Mouse (Mus musculus): ENCODE measurements around the gene Specc1l.
A peak's percentile ranks its signal among the peaks of the same experiment; 100 is the strongest.

Gene Specc1l

DNA sequence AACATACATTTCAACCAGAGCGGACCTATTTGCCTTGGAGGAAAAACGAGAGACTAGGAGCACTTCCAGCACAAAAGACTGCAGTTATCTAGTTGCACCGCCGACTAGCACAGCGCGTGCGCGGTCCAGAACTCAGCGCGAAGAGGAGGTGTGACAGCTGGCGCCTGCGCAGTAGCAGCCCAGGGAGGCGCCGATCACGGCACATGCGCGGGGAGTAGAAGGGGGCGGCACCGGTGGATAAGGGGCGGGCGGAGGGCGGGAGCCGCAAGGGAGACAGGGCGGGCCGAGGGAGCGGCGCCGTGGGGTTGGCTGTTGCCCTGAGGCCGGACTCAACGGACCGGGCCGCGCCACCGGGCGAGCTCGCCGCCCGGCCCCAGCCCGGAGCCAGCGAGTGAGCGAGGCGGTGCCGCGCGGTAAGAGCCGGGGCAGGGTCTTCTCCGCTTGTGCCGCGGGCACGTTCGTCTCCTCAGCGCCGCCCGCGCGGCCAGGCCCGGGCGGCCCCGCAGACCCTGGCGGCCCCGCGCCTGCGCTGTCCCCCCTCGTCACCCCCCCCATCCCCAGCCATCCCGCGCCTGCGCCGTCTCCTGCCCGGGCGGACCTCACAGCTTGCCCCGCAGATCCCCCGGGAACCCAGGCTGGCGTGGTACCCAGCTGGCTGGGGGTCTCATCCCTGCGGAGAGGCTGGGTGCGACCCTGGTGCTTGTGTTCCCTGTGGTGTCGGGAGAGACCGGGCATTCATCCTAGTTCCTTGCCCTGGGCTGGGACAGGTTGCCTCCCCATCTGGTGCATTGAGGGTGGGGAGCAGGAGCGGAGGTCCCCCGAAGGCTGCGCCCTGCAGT is at the start of gene Specc1l:
Gene Specc1l (plus strand): TSS at position 267 of the 839 bp plus-strand sequence.
- DNase-seq, result peak; percentile 95 to 97

DNA sequence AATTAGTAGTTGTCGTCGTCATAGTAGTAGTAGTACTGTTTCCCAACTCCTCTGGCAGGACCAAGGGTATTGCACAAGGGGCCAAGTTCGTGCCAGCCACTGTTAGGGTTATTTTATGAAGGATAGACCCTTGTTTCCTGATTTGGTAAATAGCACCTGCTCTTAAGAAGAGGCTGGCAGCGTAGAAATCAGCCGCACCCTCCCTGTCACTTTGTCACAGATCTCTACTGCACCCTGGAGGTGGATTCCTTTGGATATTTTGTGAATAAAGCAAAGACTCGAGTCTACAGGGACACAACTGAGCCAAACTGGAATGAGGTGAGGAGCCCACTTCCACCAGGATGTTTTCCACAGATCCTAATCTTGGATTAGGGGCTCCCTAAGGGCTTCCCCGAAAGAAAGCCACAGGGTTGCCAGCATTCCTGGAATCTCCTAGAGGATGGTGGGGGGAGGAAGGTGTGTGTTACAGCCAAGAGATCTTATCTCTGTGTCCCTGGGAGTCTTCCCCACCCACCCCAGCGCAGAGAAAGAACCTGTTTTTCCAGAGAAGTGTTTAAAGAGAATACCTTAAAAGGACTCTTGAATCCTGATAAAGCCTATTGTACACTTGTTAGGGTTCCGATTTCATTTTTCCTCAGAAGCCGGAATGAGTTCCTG is 45.9 kb upstream of the Specc1l start:
- DNase-seq, result peak; percentile 81 to 86

DNA sequence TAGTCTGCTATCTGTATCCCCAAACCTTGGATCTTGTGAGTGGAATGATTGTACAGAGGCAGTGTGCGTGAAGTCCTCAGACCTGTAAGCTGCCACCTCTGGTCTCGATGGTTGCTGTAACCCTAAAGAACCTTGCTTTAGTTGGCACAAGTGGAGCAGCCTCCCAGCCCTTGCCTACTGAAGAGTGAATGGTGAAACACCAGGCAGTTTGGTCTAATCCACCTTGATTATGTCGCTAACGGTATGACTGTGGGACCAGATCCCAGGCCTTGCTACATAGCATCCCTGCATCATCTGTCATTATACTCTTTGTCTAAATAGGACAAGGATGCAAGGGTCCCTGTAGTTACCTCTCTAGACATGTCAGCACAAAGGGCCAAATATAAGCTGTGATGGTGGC is 45.3 kb upstream of the Specc1l start:
- DNase-seq, result no peak

DNA sequence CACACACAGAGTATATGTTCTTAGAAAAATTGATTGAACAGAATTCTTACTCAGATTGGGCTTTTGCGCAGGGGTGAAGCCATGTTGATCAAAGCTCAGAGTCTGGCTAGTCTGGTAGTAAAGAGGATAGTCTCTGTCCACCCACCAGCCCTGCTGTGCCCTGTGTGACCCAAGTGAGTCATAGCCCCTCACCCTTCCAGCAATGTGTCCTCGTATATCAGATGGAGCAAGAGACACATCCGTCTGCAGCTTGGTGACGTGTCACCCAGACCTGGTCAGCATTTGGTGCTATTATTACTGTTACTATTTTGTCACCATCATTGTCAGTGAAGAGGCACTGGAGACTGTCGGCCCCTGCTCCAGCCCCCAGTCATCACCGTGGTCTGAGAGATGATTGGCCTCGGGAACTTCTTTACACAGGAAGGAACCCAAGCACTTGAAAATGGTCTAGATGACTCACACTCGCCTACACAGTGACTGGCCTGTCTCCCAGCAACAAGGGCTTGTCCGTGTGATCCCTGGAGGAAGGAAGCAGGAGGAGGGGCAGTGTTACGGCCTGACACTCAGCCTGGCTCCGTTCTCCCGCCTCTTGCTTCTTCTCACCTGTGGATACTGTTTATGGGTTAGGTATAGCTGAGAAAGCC is 41.5 kb upstream of the Specc1l start:
- DNase-seq, result peak; percentile 73 to 83

DNA sequence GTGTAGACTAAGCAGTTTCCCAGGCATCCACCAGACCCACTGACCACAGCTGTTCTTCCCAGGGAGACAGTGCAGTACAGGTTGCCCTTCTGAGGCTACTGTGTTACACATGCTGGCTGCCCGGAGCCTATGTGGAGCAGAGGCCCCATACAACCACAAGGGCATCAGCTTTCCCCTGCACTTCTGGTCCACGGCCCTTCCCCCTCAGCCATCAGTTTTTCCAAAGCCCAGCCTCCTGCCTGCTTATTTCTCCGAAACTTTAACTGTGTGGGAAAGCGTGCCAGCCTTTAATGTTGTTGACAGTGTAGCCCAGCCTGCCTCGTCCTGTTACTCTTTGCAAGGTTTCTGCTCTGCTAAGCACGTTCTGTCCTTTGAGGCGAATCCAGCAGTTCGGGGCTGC is 38.8 kb upstream of the Specc1l start:
- no peak for DNase-seq

DNA sequence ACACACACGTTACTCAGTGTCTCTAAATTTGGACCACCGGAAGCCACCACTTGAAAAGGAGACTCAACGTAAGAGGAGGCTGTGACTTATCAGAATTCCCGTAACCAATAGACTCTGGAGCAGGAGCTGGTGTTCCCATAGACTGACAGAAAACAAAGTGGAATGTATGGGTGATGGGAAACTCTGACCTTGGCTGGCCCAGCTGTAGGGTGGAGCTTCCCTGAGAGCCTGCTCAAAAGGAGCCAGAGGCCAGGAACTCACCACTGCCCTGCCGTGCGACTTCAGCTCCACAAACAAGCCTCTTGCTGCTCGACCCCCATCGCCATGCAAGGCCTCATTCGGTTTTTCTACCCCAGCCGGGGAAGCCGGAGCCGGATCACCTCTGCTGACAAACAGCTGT is 38.2 kb upstream of the Specc1l start:
- peak; percentile 44 to 61 for DNase-seq

DNA sequence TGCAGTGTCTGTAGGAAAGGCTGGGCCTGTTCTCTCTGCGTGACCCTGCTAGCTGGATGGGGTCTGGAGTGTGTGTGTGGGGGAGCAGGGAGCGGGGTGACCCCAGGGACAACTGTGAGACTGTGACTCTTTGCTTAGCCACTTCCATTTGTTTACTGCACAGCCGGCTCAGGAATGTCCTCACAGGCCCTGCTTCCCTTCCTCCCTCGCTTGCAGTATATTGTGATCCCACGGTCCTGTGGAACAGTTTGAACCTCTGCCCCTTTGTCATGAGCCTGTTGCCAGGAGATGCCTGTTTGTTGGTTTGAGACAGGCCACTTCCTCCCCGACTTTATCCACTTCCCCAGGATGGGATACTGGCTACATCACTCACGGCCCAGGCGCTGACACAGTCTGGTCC is 35.4 kb upstream of the Specc1l start:
- peak; percentile 55 to 77 for DNase-seq

DNA sequence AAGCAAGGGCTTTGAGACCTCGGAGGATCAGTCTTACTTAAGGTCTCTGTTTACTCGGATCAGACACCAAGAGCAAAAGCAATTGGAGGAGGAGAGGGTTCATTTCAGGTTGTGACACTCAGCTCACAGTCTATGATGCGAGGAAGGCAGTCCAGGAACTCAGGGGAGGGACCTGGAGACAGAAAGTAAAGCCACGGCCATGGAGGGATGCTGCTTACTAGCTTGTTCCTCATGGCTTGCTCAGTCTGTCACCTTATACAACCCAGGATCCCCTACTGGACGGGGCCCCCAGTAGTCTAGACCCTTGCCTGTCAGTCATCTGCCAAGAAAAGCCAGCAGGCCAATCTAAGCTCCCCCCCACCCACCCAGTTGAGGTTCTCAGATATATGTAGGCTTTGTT is 33.0 kb upstream of the Specc1l start:
- DNase-seq, result no peak

DNA sequence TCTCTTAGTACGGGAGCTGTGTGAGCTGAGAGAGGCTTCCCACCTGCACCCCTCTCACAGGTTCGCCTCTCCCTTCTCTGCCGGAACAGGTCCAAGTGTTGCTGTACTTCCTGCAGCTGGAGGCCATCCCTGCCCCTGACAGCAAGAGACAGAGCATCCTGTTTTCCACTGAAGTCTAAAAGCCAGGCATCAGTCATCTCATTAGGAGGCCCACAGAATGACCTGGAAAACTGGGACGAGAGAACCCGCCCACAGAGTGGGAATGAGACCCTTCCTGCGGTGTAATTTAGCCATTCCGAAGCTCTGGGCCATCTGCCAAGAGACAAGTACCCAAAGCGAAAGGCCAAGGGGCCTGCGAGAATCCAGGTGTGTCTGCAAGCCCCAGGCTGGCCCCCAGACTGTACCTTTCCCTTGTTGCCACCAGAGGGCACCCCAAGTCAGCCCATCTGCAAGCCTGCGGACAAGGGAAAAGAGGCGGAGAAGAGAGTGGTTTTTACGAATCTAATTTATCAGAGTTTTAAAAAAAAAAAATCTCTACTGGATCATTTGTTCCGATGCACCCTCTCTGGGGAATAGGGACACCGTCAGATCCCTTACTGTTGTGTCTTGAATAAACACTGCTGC is 29.6 kb upstream of the Specc1l start:
- DNase-seq, result peak; percentile 75 to 79

DNA sequence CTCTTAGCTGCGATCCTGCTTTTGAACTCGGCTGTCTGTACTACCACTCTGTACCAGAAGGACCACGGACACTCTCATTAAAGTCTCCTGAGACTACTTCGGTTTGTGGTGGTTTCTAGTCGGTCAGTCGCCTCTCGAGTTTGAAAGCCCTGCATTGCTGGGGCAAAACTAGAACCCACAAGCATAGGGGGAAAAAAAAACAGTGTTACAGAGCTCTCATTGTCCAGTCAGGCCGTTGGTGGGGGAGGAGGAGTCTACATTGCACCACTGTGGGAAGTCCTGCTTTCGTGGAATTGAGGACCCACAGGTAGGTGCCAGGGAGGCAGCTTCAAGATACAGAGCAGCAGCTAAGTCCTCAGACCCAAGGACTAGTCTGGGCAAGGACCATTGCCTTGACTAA is 27.0 kb upstream of the Specc1l start:
- no peak for DNase-seq

DNA sequence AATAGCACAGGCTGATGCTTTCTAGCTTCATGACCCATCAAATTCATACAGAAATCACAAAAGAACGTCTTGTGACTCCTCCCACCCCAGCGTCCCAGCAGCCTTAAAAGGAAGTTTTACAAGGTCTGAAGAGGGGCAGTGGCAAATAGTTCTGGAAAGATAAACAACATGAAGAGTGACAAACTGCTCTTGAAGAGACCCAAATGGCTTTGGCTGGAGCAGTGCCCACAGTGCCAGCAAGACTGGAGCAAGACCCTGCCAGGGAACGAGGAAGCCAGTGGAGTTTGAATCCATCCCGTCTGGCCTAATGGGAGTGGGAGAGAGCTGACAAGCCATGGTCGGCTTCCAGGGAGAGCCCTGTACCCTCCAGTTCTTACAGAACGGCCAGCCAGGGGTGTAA is 25.3 kb upstream of the Specc1l start:
- peak; percentile 69 to 74 for DNase-seq

DNA sequence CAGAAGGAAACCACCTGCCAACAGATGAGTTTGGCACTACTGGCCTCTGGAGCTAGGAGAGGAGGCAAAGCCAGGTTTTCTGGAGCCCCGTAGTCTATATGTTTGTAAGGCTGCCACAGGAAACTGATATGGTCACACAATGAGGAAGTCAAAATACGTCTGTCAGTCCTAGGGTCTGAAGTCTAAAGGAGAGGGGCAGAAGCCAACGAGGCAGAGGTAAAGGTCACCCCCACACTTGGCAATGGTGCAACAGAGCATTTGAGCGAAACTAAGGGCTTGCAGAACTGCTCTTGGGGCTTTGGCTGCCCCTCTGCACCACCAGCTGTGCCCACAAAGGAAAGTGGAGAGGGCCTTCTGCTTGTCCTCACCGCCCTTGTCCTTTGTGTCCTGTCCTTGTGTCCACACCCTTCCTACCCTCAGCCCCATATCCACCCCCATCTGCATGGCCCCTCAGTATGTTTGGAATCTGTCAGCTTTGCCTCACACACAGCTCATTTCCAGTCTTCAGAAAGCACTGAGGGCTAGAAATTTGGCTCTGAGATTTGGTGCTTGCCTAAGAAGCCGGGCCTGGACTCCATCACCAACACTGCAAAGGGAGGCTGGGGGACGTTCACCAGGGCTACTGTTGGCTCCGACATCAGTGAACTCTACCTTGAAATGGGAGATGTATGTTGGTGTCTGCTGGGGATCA is 24.4 kb upstream of the Specc1l start:
- peak; percentile 51 to 69 for DNase-seq

DNA sequence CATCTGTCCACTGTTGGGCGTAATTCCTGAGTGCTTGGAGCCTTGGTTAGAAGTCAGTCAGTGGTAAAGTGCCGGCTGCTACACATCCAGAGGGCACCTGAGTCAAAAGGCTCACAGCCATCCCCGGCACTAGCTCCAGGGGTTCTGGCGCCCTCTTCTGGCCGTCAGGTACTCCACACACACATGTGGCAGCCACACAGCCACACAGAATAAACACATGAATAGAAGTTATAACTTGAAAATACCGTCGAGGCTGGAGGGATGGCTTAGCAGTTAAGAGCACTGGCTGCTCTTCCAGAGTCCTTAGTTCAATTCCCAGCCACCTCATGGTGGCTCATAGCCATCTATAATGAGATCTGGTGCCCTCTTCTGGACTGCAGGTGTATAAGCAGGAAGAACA is 20.2 kb upstream of the Specc1l start:
- no peak for DNase-seq

DNA sequence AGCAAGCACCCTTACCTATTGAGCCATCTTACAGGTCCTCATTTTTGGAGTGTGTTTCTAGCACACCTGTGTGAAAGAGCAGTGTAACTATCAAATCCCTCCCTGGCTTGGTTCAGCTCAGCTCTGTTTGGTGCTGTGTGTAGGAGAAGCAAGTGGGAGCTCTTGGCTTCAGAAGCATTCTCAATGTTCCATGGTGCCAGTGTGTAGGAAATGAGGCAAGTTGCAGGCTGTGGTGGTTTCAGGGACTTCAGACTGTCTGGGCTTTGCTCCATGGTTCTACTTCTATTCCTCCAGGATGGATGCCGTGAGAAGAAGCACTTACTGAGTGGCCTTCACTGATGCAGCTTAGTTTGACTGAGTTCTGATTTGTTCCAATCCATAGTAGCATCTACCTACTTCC is 14.1 kb upstream of the Specc1l start:
- no peak for DNase-seq

DNA sequence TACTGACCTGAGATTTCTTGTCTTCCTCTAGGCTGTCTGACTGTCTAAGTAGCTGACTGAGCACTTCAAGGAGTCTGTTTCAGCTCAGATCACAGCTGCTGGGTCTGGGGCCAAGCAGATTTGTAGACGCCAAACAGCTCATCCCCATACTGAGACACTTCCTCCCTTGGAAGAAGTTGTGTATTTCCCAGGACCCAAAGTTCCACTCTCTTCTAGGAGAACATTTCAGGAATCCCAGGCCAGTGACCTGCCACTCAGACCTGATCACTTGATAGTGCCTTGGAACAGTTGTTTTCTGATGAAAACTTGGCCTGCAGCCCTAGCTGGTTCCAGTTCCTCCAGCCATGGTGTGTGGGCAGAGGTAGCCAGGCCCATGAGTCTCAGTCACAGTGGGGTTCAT is 11.1 kb upstream of the Specc1l start:
- peak; percentile 58 to 67 for DNase-seq

DNA sequence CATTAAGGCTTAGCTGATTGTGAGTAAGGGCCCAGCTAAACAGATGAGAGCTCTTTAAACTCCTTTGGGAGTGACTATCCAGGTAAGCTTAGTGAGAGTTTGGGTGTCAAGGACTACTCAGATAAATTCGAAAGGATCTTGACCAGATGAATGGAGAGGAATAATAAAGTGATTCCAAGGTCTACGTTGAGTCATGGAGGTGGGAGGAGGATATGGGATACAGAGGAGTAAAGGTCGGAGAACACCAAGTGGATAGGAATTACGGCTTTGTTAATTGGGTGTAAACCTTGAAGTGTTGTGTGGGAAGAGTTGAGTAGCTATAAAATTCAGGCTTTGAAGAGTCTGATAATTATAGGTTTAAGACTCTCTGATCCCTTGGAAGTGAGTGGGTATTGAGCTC is 5.7 kb upstream of the Specc1l start:
- no peak for DNase-seq

DNA sequence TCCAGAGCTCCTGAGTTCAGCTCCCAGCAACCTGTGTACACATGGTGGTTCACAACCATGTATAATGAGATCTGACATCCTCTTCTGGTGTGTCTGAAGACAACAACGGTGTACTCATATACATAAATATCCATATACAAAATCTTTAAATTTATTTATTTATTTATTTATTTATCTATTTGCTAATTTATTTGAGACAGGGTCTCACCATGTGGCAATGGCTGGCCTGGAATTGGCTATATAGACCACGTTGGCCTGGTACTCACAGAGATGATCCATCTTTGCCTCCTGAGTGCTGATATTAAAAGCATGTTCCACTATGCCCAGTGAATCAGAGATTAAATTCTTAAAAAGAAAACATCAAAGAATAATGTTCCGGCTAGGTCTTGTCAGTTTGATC is 1.0 kb upstream of the Specc1l start:
- DNase-seq, result no peak

DNA sequence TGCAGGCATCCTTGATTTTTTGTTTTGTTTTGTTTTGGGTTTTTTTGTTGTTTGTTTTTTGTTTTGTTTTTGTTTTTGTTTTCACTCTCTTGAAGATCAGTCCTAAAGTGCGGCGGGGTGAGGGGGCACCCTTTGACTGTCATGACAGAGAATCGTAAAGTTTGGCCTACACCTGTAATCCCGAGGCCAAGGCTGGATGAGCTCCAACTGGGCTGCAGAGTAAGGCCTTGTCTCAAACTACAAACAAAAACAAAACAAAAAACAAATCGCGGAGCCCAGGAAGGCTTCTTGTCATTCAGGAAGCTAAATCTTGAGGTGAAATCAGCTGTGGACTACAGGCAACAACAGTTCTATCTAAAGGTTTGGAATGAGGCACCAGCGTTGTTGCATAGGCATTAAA is 1.1 kb downstream of the Specc1l start:
- peak in 1 of 2 experiments; percentile 29 for DNase-seq

DNA sequence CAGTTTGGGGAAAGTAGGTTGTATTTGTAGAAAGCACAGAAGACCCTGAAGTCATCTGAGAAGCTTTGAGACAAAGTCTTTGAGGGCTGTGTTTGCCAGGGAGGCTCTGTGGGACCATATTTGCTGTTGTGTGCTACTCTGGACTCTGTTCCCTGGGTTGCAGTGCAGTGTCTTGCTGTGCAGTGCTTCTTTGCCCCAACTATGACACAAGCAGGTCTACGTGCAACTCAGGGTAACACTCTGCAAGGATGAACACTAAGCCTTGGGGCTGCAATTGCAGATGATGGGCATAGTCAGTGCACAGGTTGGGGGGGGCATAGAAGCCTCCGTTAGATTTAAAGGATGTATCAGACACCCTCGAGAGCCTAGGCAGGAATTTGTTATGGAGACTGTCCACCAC is 8.8 kb downstream of the Specc1l start:
- DNase-seq, result no peak

DNA sequence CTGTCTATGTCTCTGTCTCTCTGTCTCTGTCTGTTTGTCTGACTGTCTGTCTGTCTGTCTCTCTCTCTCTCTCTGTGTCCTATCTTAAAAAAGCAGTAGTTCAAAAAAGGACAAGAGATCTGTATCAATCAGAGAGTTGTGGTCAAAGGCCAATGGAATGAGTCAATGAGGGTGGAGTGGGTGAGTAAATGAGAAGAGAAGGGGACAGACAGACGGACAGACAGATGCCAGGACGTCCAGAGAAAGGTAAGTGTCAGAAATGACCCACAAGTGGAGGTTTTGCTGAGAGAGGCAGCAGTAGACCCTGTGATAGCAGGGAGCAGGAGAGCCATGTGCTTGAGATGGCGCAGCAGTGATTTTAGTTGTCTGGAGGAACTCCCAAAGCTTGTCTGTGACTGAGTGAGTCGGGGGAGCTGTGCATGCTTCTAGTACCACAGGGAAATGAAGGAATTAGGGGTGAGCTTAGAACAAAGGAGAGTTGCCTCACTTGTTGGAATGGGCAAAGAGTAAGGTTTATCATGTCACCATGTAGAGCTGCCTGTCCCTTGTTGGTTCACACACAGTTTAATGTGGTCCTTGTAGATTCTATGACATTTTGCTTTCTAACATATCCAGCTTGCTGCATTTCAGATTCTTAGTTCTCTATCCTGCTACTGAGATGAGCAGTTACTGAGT is 10.2 kb downstream of the Specc1l start:
- no peak for DNase-seq

DNA sequence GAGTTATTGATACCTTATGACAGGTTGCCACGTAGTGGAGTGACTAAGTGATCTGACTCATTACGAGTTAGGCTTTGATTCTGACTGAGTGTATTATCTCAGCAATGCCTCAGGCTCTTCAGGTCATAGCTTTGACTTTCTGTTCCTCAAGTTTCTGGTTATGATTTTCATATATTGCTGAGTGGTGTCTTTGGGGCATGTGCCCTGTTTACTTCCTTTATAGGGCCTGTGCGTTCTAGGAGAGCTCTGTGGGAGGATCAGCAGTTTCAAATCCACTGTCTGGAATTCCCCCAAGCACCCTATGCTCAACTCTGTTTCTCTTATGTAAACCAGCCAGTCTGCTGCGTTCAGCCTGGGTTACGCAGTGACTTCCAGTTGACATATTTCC is 10.7 kb downstream of the Specc1l start:
- DNase-seq, result peak in 1 of 2 experiments; percentile 13

DNA sequence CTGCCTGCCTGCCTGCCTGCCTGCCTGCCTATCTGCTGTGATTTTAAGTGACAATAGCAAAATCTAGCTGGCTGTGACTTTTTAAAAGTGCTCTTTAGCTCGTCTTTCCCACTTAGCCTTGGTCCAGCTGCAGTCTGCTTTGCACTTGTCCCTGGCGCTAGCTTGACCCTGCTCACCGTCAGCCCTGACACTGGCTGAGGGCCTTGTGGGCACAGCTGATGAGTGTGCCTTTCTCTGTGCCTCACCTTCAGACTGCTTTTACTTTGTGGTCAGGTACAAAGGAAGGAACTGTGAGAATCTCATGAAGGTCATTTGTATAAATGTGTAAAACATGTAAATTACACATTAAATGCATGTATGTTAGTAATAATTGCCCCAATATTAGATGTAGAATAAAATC is 12.3 kb downstream of the Specc1l start:
- no peak for DNase-seq

Measured in lung, adult 18-20 months (tissue).